Mouse (Mus musculus) kidney, postnatal 10 days (tissue): ENCODE data around the gene P2rx2.
A peak's percentile ranks its signal among the peaks of the same experiment; 100 is the strongest.

ENCODE experiments used
- DNase-seq: peaks from one replicate; pipeline ENCODE4 v3.0.0; 2021; ENCODE audit warnings: mixed read lengths

P2rx2 gene

GRCm38 (mm10) chr5:110342648-110343284 is at the start of gene P2rx2:
TSS of gene P2rx2 (minus strand) at chr5:110343212.
- DNase-seq: peak; percentile 71

GRCm38 (mm10) chr5:110392727-110393126 is 49.7 kb upstream of the P2rx2 start:
- no peak for DNase-seq

GRCm38 (mm10) chr5:110390631-110391030 is 47.6 kb upstream of the P2rx2 start:
- peak; percentile 62 for DNase-seq

- no peak for DNase-seq
Measured at GRCm38 (mm10) chr5:110387332-110387731, 44.3 kb upstream of the P2rx2 start.

GRCm38 (mm10) chr5:110386371-110387330 is 43.6 kb upstream of the P2rx2 start:
- peak; percentile 87 for DNase-seq

GRCm38 (mm10) chr5:110385263-110385662 is 42.3 kb upstream of the P2rx2 start:
- DNase-seq: no peak

- no peak for DNase-seq
Measured at GRCm38 (mm10) chr5:110384491-110384890, 41.5 kb upstream of the P2rx2 start.

- no peak for DNase-seq
Measured at GRCm38 (mm10) chr5:110379823-110380222, 36.8 kb upstream of the P2rx2 start.

GRCm38 (mm10) chr5:110379086-110379485 is 36.1 kb upstream of the P2rx2 start:
- DNase-seq: no peak

GRCm38 (mm10) chr5:110378181-110378583 is 35.2 kb upstream of the P2rx2 start:
- DNase-seq: no peak

GRCm38 (mm10) chr5:110376802-110377433 is 33.9 kb upstream of the P2rx2 start:
- peak; percentile 84 for DNase-seq

GRCm38 (mm10) chr5:110363822-110364545 is 21.0 kb upstream of the P2rx2 start:
- no peak for DNase-seq

GRCm38 (mm10) chr5:110363179-110363821 is 20.3 kb upstream of the P2rx2 start:
- DNase-seq: peak; percentile 86

GRCm38 (mm10) chr5:110362813-110363178 is 19.8 kb upstream of the P2rx2 start:
- no peak for DNase-seq

- no peak for DNase-seq
Measured at GRCm38 (mm10) chr5:110361465-110361864, 18.5 kb upstream of the P2rx2 start.

- DNase-seq: peak; percentile 91
Measured at GRCm38 (mm10) chr5:110357531-110358179, 14.6 kb upstream of the P2rx2 start.

- peak; percentile 66 for DNase-seq
Measured at GRCm38 (mm10) chr5:110354716-110355115, 11.7 kb upstream of the P2rx2 start.

- DNase-seq: no peak
Measured at GRCm38 (mm10) chr5:110347006-110347405, 4.0 kb upstream of the P2rx2 start.

GRCm38 (mm10) chr5:110345553-110345952 is 2.5 kb upstream of the P2rx2 start:
- DNase-seq: no peak

- DNase-seq: no peak
Measured at GRCm38 (mm10) chr5:110344524-110344923, 1.5 kb upstream of the P2rx2 start, which contains the start of gene Lrcol1. TSS of gene Lrcol1 (plus strand) at chr5:110344730.

GRCm38 (mm10) chr5:110338792-110339191 is 4.2 kb downstream of the P2rx2 start:
- DNase-seq: no peak

- DNase-seq: peak; percentile 18
Measured at GRCm38 (mm10) chr5:110330508-110330907, 12.5 kb downstream of the P2rx2 start.
